Mouse (Mus musculus): ENCODE data around the gene Slc26a9.

Slc26a9 gene

GRCm38 (mm10) chr1:131743868-131744464 lies at the start of gene Slc26a9:
Slc26a9 (plus strand) TSS chr1:131744022.
- DNase-seq (ENCODE audit: low read depth, low spot score), result no peak

- no peak for DNase-seq (ENCODE audit: low read depth, low spot score)
Observed at GRCm38 (mm10) chr1:131695308-131695707, 48.5 kb upstream of the Slc26a9 start.

GRCm38 (mm10) chr1:131696325-131696724 lies 47.5 kb upstream of the Slc26a9 start:
- DNase-seq (ENCODE audit: low read depth, low spot score), result no peak

- no peak for DNase-seq (ENCODE audit: low read depth, low spot score)
Observed at GRCm38 (mm10) chr1:131698770-131699169, 45.1 kb upstream of the Slc26a9 start.

GRCm38 (mm10) chr1:131699642-131700041 lies 44.2 kb upstream of the Slc26a9 start:
- no peak for DNase-seq (ENCODE audit: low read depth, low spot score)

- DNase-seq (ENCODE audit: low read depth, low spot score), result no peak
Observed at GRCm38 (mm10) chr1:131700447-131700846, 43.4 kb upstream of the Slc26a9 start.

GRCm38 (mm10) chr1:131701391-131701790 lies 42.4 kb upstream of the Slc26a9 start:
- no peak for DNase-seq (ENCODE audit: low read depth, low spot score)

- DNase-seq (ENCODE audit: low read depth, low spot score), result no peak
Observed at GRCm38 (mm10) chr1:131702094-131702766, 41.6 kb upstream of the Slc26a9 start.

GRCm38 (mm10) chr1:131703482-131703881 lies 40.3 kb upstream of the Slc26a9 start:
- no peak for DNase-seq (ENCODE audit: low read depth, low spot score)

GRCm38 (mm10) chr1:131708338-131708737 lies 35.5 kb upstream of the Slc26a9 start:
- peak; percentile 77 for DNase-seq (ENCODE audit: low read depth, low spot score)

GRCm38 (mm10) chr1:131711518-131711917 lies 32.3 kb upstream of the Slc26a9 start:
- no peak for DNase-seq (ENCODE audit: low read depth, low spot score)

- peak; percentile 94 for DNase-seq (ENCODE audit: low read depth, low spot score)
Observed at GRCm38 (mm10) chr1:131712386-131712785, 31.4 kb upstream of the Slc26a9 start.

- peak; percentile 47 for DNase-seq (ENCODE audit: low read depth, low spot score)
Observed at GRCm38 (mm10) chr1:131714388-131715337, 29.2 kb upstream of the Slc26a9 start.

GRCm38 (mm10) chr1:131718952-131719694 lies 24.7 kb upstream of the Slc26a9 start:
- no peak for DNase-seq (ENCODE audit: low read depth, low spot score)

GRCm38 (mm10) chr1:131721989-131722388 lies 21.8 kb upstream of the Slc26a9 start:
- DNase-seq (ENCODE audit: low read depth, low spot score), result no peak

GRCm38 (mm10) chr1:131723549-131723948 lies 20.3 kb upstream of the Slc26a9 start:
- no peak for DNase-seq (ENCODE audit: low read depth, low spot score)

GRCm38 (mm10) chr1:131726586-131726985 lies 17.2 kb upstream of the Slc26a9 start:
- DNase-seq (ENCODE audit: low read depth, low spot score), result no peak

- DNase-seq (ENCODE audit: low read depth, low spot score), result peak; percentile 49
Observed at GRCm38 (mm10) chr1:131730639-131731437, 13.0 kb upstream of the Slc26a9 start.

GRCm38 (mm10) chr1:131733474-131734180 lies 10.2 kb upstream of the Slc26a9 start:
- DNase-seq (ENCODE audit: low read depth, low spot score), result peak; percentile 58

GRCm38 (mm10) chr1:131734657-131735273 lies 9.1 kb upstream of the Slc26a9 start:
- no peak for DNase-seq (ENCODE audit: low read depth, low spot score)
